Mouse (Mus musculus): ENCODE data around the gene Csf1.
A peak's percentile ranks its signal among the peaks of the same experiment; 100 is the strongest.

The Csf1 gene

DNA sequence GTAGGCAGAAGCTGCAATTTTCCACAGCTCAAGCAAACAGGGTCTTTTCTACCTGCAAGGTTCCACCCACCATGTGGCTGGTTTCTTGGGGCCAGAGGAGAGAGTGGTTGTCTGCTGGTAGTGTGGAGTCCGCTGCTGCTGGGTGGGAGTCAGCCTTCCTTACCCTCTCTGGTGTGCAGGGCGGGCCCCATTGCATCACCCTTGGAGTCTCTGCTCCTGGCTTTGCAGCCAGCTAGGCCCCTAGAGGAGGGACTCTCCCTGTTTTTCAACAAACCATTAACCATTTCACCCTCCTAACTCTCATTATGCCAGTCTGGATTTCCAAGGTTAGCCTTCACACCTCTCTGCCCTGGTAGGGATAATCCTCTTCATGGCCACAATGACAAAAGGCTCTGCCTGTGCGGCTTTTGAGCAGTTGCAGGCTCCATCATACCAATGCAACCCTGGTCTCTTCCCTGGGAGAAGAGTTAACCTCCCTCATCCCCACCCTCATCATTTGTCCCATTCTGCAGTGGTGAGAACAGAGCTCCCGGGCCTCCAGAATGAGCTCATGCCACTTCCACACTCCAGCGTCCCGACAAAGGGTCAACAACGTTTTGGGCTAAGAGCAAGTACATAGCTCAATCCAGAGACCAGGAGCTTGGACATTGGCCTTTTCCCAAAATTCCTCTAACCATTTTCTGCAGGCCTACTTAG, 56.4 kb downstream of the Csf1 start:
- no peak for DNase-seq (ENCODE audit: low spot score)

DNA sequence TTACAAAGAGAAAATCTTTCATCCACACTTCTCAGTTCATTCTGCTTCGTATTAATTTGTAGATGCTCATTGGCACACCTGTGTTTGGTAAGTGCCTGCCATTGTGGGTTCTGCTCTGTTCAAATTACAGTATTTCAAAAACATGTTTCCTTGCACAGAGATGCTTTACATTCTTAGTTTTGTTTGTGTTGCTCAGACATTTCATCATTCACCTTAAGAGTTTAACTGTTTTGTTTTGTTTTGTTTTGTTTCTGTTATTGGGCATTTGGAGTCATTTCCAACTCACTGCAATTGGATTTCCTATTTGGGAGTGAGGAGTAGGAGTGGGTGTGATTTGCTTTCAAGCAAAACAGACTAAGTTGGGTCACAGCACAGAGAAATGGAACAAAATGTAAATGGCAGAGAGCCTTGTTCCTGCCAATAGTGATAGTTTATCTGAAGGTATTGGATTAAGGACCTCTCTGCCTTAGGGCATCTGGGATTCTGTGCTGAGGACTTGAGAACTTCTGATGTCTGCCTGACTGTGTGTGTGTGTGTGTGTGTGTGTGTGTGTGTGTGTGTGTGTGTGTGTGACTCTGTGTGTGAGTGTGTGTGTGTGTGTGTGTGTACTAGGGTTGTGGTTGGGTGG, 58.4 kb downstream of the Csf1 start:
- DNase-seq (ENCODE audit: low spot score): no peak

DNA sequence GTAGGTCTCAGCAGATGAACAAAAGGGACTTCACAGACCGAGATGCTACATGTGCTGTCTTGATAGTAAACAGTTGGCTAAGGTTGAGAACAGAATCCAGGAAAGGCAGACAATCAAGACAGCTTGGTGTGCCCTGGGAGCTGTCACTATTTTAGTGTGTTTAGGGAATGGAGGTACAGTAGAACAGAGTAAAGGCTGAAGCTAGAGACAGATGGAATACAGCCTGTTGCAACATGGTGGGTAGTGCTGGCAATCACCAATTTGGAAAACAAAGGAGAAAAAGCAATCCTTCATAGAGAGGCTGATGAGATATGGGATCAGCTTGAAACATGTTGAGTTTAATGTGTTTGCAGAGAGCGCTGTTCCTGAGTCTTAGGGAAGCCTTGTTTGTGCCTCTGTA, 59.6 kb downstream of the Csf1 start:
- no peak for DNase-seq (ENCODE audit: low spot score)

DNA sequence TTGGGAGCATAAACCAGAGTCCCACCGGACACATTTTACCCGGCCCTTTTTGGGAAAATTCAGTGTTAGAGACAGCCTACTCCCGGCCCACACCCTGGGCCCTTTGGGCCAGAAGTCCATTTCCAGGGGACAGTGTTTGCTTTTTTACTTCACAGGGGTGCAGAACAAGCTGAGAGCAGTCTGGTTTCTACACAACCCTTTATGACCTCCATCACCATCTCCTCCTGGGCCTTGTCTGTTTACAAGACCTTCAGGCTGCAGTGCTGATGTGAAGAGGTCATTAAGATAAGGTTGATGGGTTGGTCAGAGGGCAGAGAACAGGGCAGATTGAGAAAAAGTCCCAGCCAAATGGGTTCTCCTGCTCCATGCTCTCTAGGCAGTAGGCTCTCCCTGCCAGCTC, 63.4 kb downstream of the Csf1 start:
- DNase-seq (ENCODE audit: low spot score): no peak

DNA sequence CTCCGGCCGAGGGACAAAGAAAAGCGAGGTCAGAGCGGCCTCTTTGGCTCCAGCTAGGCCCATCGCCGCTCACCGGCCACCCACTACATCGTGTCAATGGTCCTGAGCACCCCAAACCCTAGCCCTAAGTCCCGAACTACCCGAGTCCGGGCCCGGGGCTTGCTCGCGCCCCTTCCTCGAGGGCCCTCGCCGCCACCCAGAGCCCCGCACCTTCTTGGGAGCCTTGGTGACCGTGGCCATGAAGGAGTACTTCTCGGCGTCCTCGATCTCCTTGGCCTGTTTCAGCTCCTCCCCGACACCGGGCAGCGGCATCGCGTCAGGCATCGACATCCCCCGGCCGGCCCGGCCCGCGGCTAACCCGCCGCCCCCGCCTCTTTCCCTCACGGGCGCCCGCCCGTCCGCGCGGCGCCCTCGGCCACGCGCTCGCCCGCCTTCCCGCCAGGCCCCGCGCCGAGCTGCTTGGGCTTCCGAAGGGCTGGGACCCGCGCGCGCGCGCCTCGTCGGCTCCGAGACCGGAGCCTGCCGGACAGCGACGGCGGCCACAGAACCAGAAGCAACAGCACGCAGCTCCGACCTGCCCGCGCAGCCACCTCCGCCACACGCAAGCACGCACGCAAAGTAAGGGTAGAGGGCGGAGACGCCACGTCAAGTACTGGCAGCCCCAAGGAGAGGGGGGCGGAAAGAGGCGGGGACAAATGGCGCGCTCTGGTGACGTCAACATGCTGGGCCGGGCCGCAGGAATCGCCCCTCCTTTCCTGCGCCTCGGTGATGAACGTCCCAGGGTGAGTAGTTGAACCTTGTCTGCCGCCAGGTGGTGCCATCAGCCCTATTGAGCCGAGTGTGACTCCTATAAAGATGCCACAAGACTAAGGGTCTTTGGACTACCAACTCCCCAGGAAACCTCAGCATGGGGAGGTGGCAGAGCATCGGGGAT, 64.1 kb downstream of the Csf1 start, which contains the start of gene Ahcyl1:
Ahcyl1 (minus strand) TSS at position 613 of the 934 bp plus-strand sequence.
- peak; percentile 96 for DNase-seq (ENCODE audit: low spot score)

DNA sequence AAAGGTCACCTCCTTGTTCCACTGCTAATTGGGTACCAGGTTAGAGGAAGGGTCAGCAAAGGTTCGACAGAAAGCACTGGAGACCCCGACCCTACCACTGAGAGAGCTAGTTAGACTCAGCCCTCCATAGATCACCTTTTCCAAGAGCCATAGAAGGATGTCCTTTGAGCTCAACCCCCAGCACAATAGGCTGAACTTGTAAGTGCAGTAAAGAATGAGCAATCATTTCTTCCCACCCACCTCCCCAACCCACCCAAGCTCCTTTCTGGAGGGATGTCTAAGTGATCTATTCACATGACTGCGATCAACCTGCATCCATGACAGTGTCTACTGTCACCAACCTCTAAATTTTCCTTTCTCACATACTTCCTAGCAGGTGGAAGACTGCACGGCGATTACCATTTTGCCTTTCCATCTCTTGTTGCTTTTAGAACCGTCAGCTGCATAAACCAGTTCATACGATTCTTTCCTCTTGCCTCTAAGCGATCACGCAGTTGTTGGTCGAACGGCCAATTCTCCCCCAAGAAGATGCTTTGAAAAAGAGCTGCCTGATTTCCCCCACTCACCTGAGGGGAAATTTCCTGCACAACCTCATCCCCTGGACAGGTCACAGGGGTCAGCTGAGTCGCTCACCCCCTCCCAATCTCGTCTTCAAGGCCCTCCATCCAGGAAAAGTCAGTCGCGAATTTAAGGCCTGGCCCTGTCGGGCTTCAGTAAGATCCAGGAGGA, 64.9 kb downstream of the Csf1 start:
- DNase-seq (ENCODE audit: low spot score): peak; percentile 5

DNA sequence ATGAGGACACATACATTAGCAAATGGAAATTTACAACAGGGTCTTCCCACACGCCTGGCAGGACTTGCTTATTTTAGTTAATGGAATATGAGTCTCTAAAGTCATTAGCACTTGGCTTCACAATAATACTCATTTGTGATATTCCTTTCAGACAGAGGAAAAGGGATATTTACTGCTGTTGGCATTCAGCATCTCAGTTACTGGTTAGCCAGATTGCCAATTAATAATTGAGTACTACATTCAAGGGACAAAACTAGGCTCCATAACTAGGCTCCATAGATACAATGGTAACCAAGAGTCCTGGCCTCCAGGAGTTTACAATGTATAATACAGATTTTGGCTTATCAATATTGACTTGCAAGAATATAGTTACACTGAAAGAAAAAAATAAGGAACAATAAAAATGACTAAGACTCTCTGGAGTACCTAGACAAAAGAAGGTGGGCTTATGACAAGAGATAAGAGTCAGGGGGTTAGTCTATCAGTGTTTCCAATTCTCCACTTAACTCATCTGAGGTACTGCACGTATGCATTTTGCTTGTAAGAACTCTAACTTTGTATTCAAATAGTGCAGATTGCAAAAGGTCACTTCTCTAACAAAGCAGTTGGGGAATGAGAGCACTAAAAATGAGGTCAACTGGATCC, 65.9 kb downstream of the Csf1 start:
- DNase-seq (ENCODE audit: low spot score): no peak

Data from spleen, adult 12 weeks (tissue).